Comparison of ENCODE assay signal across 10 mouse cellular contexts in genomic region chr8:105624831-105625230, GRCm38 (mm10). TPM values are rescaled to one million over a fixed set of nuclear protein-coding genes. Genes with fewer than 3 reads are reported as not detected.
A peak's percentile ranks its signal among the peaks of the same experiment; 100 is the strongest.
DNase-seq lines count a peak whose midpoint lies in the region; ATAC-seq and TF ChIP-seq lines count a peak whose summit lies in the region.
"Had no signal": no experiment of that assay in that cellular context is flagged by ENCODE, and none has a peak within 500 bp of the region (broad histone marks: within the 10 kb centered on the region; RNA-seq: fewer than 3 reads in every experiment).

No protein-coding gene starts in this region.

- no peak for TF ChIP-seq EP300 in MEL (IDR thresholded peaks at IDR 0.05; ENCODE audit: low read depth in 1 of 2, low read length in 2 of 2)

- WGBS in limb, embryonic 11.5 days, result 32% methylated on average over 1 of the region's 1 CpGs
- 77% methylated on average over 1 of the region's 1 CpGs for WGBS in midbrain, embryonic 14.5 days

- no peak for DNase-seq in left cerebral cortex, adult 2 months (ENCODE audit: extremely low spot score in 1 of 2, low spot score in 2 of 2)
- no peak for DNase-seq in left cerebral cortex, adult 9 months (ENCODE audit: low spot score in 2 of 2)
- DNase-seq in MEL (ENCODE audit: low read depth, low spot score), result no peak
- DNase-seq in embryo, embryonic 10.5 days (ENCODE audit: low spot score), result peak; percentile 36
- peak; percentile 56 for DNase-seq in limb, embryonic 11.5 days (ENCODE audit: low spot score)
- DNase-seq in cerebellum, adult 11-12 months, result no peak
- no peak for DNase-seq in midbrain, embryonic 14.5 days
- DNase-seq: adrenal gland, adult 8-10 months had no signal

- intact Hi-C loops in left cerebral cortex, adult 2 months (cut with DNase I), result loop anchor here (1.0 to 5.0 kb wide), 2 partner anchors 11 to 67 kb away; partner anchors contain the start of gene Ctcf

- H3K4me3 ChIP-seq in left cerebral cortex, adult 2 months, result no peak overlapping the region
- H3K4me3 ChIP-seq in MEL (ENCODE audit: control insufficient read depth in 1 of 2, insufficient read depth in 1 of 2, low read depth in 2 of 2, low read length in 2 of 2), result no peak overlapping the region
- no peak overlapping the region; the same call in 1 of the 2 replicates for H3K4me3 ChIP-seq in limb, embryonic 11.5 days (ENCODE audit: low read depth, low read length)
- no peak overlapping the region for H3K4me3 ChIP-seq in midbrain, embryonic 14.5 days (replicated peaks; ENCODE audit: low read depth, low read length)
- H3K4me3 ChIP-seq: liver, embryonic 15.5 days; midbrain, embryonic 13.5 days had no signal

- no peak for TF ChIP-seq CTCF in left cerebral cortex, adult 2 months (IDR thresholded peaks at IDR 0.05)
- TF ChIP-seq CTCF in MEL (IDR thresholded peaks at IDR 0.05 in 2 of 3, conservative IDR thresholded peaks at IDR 0.05 in 1 of 3; ENCODE audit: control insufficient read depth in 1 of 3, insufficient read depth in 1 of 3, low read depth in 2 of 3, low read length in 3 of 3, poor library complexity in 1 of 3, severe bottlenecking in 1 of 3), result no peak

- no peak for ATAC-seq in limb, embryonic 11.5 days (ENCODE audit: insufficient number of reproducible peaks, low FRiP score, low TSS enrichment, low read depth)
- no peak for ATAC-seq in midbrain, embryonic 14.5 days (ENCODE audit: low FRiP score, low TSS enrichment)
- ATAC-seq: midbrain, embryonic 13.5 days had no signal

- no peak for TF ChIP-seq RAD21 in MEL (IDR thresholded peaks at IDR 0.05; ENCODE audit: low read depth, low read length)

- H3K4me2 ChIP-seq in limb, embryonic 11.5 days (ENCODE audit: low read depth, severe bottlenecking), result peak overlapping the region; percentile 35
- H3K4me2 ChIP-seq in midbrain, embryonic 14.5 days (ENCODE audit: low read length), result no peak overlapping the region
- H3K4me2 ChIP-seq: liver, embryonic 15.5 days; midbrain, embryonic 13.5 days had no signal

- H3K27ac ChIP-seq in left cerebral cortex, adult 2 months, result peak overlapping the region; percentile 90
- no peak overlapping the region for H3K27ac ChIP-seq in MEL (ENCODE audit: control insufficient read depth, low read depth, low read length)
- peak overlapping the region; percentile 81 for H3K27ac ChIP-seq in limb, embryonic 11.5 days (replicated peaks; ENCODE audit: low read depth, low read length)
- no peak overlapping the region for H3K27ac ChIP-seq in midbrain, embryonic 14.5 days (replicated peaks; ENCODE audit: low read depth, low read length)
- H3K27ac ChIP-seq: liver, embryonic 15.5 days had no signal

- H3K79me2 ChIP-seq in MEL (ENCODE audit: control insufficient read depth, insufficient read depth, low read length, poor library complexity), result no peaks in the 10 kb centered on the region

- no peak for TF ChIP-seq POLR2A in MEL (IDR thresholded peaks at IDR 0.05; ENCODE audit: control insufficient read depth in 1 of 2, insufficient read depth in 1 of 2, low read depth in 1 of 2, low read length in 2 of 2, poor library complexity in 1 of 2)

- H3K27me3 ChIP-seq in MEL (ENCODE audit: control insufficient read depth in 1 of 2, insufficient read depth in 2 of 2, low read length in 2 of 2), result no peaks in the 10 kb centered on the region
- no peaks in the 10 kb centered on the region for H3K27me3 ChIP-seq in limb, embryonic 11.5 days (ENCODE audit: control insufficient read depth, insufficient read depth, low read length)
- no peaks in the 10 kb centered on the region for H3K27me3 ChIP-seq in midbrain, embryonic 14.5 days (ENCODE audit: control insufficient read depth, insufficient read depth, low read length)
- H3K27me3 ChIP-seq: liver, embryonic 15.5 days; midbrain, embryonic 13.5 days had no signal

- H3K9me3 ChIP-seq in MEL (replicated peaks; ENCODE audit: insufficient read depth, low read length), result no peaks in the 10 kb centered on the region
- no peaks in the 10 kb centered on the region for H3K9me3 ChIP-seq in limb, embryonic 11.5 days (ENCODE audit: control insufficient read depth, low read length)
- no peaks in the 10 kb centered on the region for H3K9me3 ChIP-seq in midbrain, embryonic 14.5 days (ENCODE audit: control insufficient read depth, low read length)
- H3K9me3 ChIP-seq: liver, embryonic 15.5 days; midbrain, embryonic 13.5 days had no signal

- H3K36me3 ChIP-seq in MEL (ENCODE audit: control insufficient read depth in 1 of 2, insufficient read depth in 2 of 2, low read length in 2 of 2), result peaks cover 0 to 6% of the 10 kb centered on the region in 2 experiments; a peak in 2 of 4 replicates
- H3K36me3 ChIP-seq in limb, embryonic 11.5 days (ENCODE audit: control insufficient read depth, insufficient read depth, low read length), result peaks cover 4% of the 10 kb centered on the region; the same call in 1 of the 2 replicates
- peaks cover 33% of the 10 kb centered on the region for H3K36me3 ChIP-seq in midbrain, embryonic 14.5 days (ENCODE audit: control insufficient read depth, insufficient read depth, low read length)

- H3K9ac ChIP-seq in MEL (ENCODE audit: control insufficient read depth, low read depth, low read length, poor library complexity, severe bottlenecking), result no peak overlapping the region
- no peak overlapping the region for H3K9ac ChIP-seq in limb, embryonic 11.5 days (ENCODE audit: low read length)
- no peak overlapping the region for H3K9ac ChIP-seq in midbrain, embryonic 14.5 days (replicated peaks; ENCODE audit: low read length)
- H3K9ac ChIP-seq: liver, embryonic 15.5 days had no signal

- H3K4me1 ChIP-seq in MEL (ENCODE audit: control insufficient read depth in 1 of 2, insufficient read depth in 2 of 2, low read length in 2 of 2), result no peaks in the 10 kb centered on the region
- H3K4me1 ChIP-seq in limb, embryonic 11.5 days (ENCODE audit: control insufficient read depth, insufficient read depth, low read length), result peaks cover 40% of the 10 kb centered on the region
- no peaks in the 10 kb centered on the region for H3K4me1 ChIP-seq in midbrain, embryonic 14.5 days (ENCODE audit: control insufficient read depth, insufficient read depth, low read length)

TF ChIP-seq in MEL, 35 proteins besides CTCF, POLR2A, EP300 and RAD21:
- TF ChIP-seq POLR2AphosphoS2 (IDR thresholded peaks at IDR 0.05; ENCODE audit: low read length) (peak; percentile 43; the same call in 1 of the 2 replicates), GABPA (IDR thresholded peaks at IDR 0.05; ENCODE audit: low read depth, low read length) (no peak)

RNA-seq across cellular contexts. Expression of gene Ctcf, which starts 11.5 kb away (rescaled TPM):
- total RNA-seq in left cerebral cortex, adult 2 months (2021), result 10 to 100 TPM; 67.4 to 70.2 TPM
- 36.4 and 40.7 TPM in 2 replicates for total RNA-seq in MEL (2012; rRNA removed)
- polyA plus RNA-seq in MEL (2012; ENCODE audit: insufficient read depth in 1 of 2, insufficient read length in 2 of 2, low read depth in 1 of 2, low replicate concordance in 2 of 2, missing spikeins in 1 of 2), result 100 to 1,000 TPM in 1 of 2 experiments, 10 to 100 TPM in 1; 87.1 to 670 TPM
- 128 and 131 TPM in 2 replicates for polyA plus RNA-seq in limb, embryonic 11.5 days (2014; fragmentation: Nextera tagmentation; extraction: Ambion mirVana)
- polyA plus RNA-seq in midbrain, embryonic 14.5 days (2014; fragmentation: Nextera tagmentation; extraction: Ambion mirVana), result 75.7 and 96.9 TPM in 2 replicates

RNA-seq across cellular contexts. Expression of gene Agrp, which starts 12.4 kb away (rescaled TPM):
- not detected for total RNA-seq in left cerebral cortex, adult 2 months (2021)
- total RNA-seq in MEL (2012; rRNA removed), result not detected in 2 replicates
- polyA plus RNA-seq in MEL (2012; ENCODE audit: insufficient read depth in 1 of 2, insufficient read length in 2 of 2, low read depth in 1 of 2, low replicate concordance in 2 of 2, missing spikeins in 1 of 2), result under 1 TPM in 1 of 2 experiments, not detected in 1; 0.63 TPM
- polyA plus RNA-seq in limb, embryonic 11.5 days (2014; fragmentation: Nextera tagmentation; extraction: Ambion mirVana), result 0.73 and 1.6 TPM in 2 replicates
- 0.82 and 1.1 TPM in 2 replicates for polyA plus RNA-seq in midbrain, embryonic 14.5 days (2014; fragmentation: Nextera tagmentation; extraction: Ambion mirVana)

RNA-seq across cellular contexts. Expression of gene Ripor1, which starts 19.8 kb away (rescaled TPM):
- total RNA-seq in left cerebral cortex, adult 2 months (2021), result 10 to 100 TPM; 81.0 to 91.4 TPM
- 15.7 and 16.6 TPM in 2 replicates for total RNA-seq in MEL (2012; rRNA removed)
- 100 to 1,000 TPM in 1 of 2 experiments, not detected in 1; 120 TPM for polyA plus RNA-seq in MEL (2012; ENCODE audit: insufficient read depth in 1 of 2, insufficient read length in 2 of 2, low read depth in 1 of 2, low replicate concordance in 2 of 2, missing spikeins in 1 of 2)
- 13.1 and 14.1 TPM in 2 replicates for polyA plus RNA-seq in limb, embryonic 11.5 days (2014; fragmentation: Nextera tagmentation; extraction: Ambion mirVana)
- 23.8 and 26.2 TPM in 2 replicates for polyA plus RNA-seq in midbrain, embryonic 14.5 days (2014; fragmentation: Nextera tagmentation; extraction: Ambion mirVana)

RNA-seq across cellular contexts. Expression of gene Atp6v0d1, which starts 59.0 kb away (rescaled TPM):
- 100 to 1,000 TPM; 288 to 319 TPM for total RNA-seq in left cerebral cortex, adult 2 months (2021)
- total RNA-seq in MEL (2012; rRNA removed), result 43.0 and 51.1 TPM in 2 replicates
- polyA plus RNA-seq in MEL (2012; ENCODE audit: insufficient read depth in 1 of 2, insufficient read length in 2 of 2, low read depth in 1 of 2, low replicate concordance in 2 of 2, missing spikeins in 1 of 2), result 10 to 100 TPM in 1 of 2 experiments, not detected in 1; 83.8 TPM
- polyA plus RNA-seq in limb, embryonic 11.5 days (2014; fragmentation: Nextera tagmentation; extraction: Ambion mirVana), result 71.7 and 81.5 TPM in 2 replicates
- polyA plus RNA-seq in midbrain, embryonic 14.5 days (2014; fragmentation: Nextera tagmentation; extraction: Ambion mirVana), result 227 and 250 TPM in 2 replicates

Comparison
In these comparisons a context has a peak if more than half of its experiments do, and no peak if none do; other contexts are left out.
1. DNase-seq: peak in embryo, embryonic 10.5 days (single experiment) and limb, embryonic 11.5 days (single experiment); none in left cerebral cortex, adult 2 months (0 of 2), left cerebral cortex, adult 9 months (0 of 2), MEL (single experiment), cerebellum, adult 11-12 months (single experiment) and midbrain, embryonic 14.5 days (single experiment).
2. H3K27ac ChIP-seq: peak in left cerebral cortex, adult 2 months (single experiment) and limb, embryonic 11.5 days (single experiment); none in MEL (single experiment) and midbrain, embryonic 14.5 days (single experiment).